17 mouse cellular contexts compared by ENCODE assay signal in genomic region chr16:76626142-76626541, GRCm38 (mm10).
DNase-seq lines count a peak whose midpoint lies in the region; ATAC-seq and TF ChIP-seq lines count a peak whose summit lies in the region.
"Had no signal": no experiment of that assay in that cellular context is flagged by ENCODE, and none has a peak within 500 bp of the region (broad histone marks: within the 10 kb centered on the region; RNA-seq: fewer than 3 reads in every experiment).

No protein-coding gene starts in this region.

- no peaks in the 10 kb centered on the region for H3K27me3 ChIP-seq in hindbrain, embryonic 10.5 days (ENCODE audit: insufficient read depth, poor library complexity, severe bottlenecking)
- no peaks in the 10 kb centered on the region for H3K27me3 ChIP-seq in hindbrain, embryonic 11.5 days (ENCODE audit: control insufficient read depth, insufficient read depth, low read length)
- H3K27me3 ChIP-seq in kidney, embryonic 16.5 days (ENCODE audit: insufficient read depth, low read length) = no peaks in the 10 kb centered on the region
- no peaks in the 10 kb centered on the region for H3K27me3 ChIP-seq in liver, postnatal 0 days (ENCODE audit: insufficient read depth, low read length)
- H3K27me3 ChIP-seq: hindbrain, embryonic 12.5 days; liver, embryonic 12.5 days had no signal

- DNase-seq in hindbrain, embryonic 10.5 days (ENCODE audit: low spot score) = peak; percentile 6
- DNase-seq in hindbrain, embryonic 11.5 days (ENCODE audit: low spot score) = no peak
- peak; percentile 50 for DNase-seq in embryo, embryonic 10 days (ENCODE audit: low spot score)
- DNase-seq in embryo, embryonic 9.5 days (ENCODE audit: extremely low spot score) = peak; percentile 13
- DNase-seq in spleen, postnatal 14 days (ENCODE audit: low spot score in 2 of 2) = no peak
- DNase-seq in liver, postnatal 0 days = no peak
- DNase-seq: adrenal gland, postnatal 25 days; cerebellum, adult 2 months; layer of hippocampus, postnatal 36 days; left cerebral cortex, postnatal 4 days; right cerebral cortex, postnatal 25 days had no signal

- no peaks in the 10 kb centered on the region for H3K9me3 ChIP-seq in hindbrain, embryonic 10.5 days
- no peaks in the 10 kb centered on the region for H3K9me3 ChIP-seq in hindbrain, embryonic 11.5 days (ENCODE audit: control insufficient read depth, low read length)
- no peaks in the 10 kb centered on the region for H3K9me3 ChIP-seq in kidney, embryonic 16.5 days (ENCODE audit: low read length)
- H3K9me3 ChIP-seq in liver, postnatal 0 days (ENCODE audit: low read length) = no peaks in the 10 kb centered on the region
- H3K9me3 ChIP-seq: hindbrain, embryonic 12.5 days; liver, embryonic 12.5 days had no signal

- no peak overlapping the region for H3K4me2 ChIP-seq in hindbrain, embryonic 11.5 days (replicated peaks; ENCODE audit: low read depth, low read length)
- H3K4me2 ChIP-seq in kidney, embryonic 16.5 days (replicated peaks; ENCODE audit: low read depth, low read length) = no peak overlapping the region
- H3K4me2 ChIP-seq in liver, postnatal 0 days (ENCODE audit: low read depth, low read length) = no peak overlapping the region
- H3K4me2 ChIP-seq: hindbrain, embryonic 12.5 days; liver, embryonic 12.5 days had no signal

- no peak overlapping the region for H3K9ac ChIP-seq in hindbrain, embryonic 11.5 days (ENCODE audit: low read depth, low read length)
- no peak overlapping the region for H3K9ac ChIP-seq in kidney, embryonic 16.5 days (replicated peaks; ENCODE audit: low read length)
- H3K9ac ChIP-seq in liver, postnatal 0 days (replicated peaks) = no peak overlapping the region
- H3K9ac ChIP-seq: hindbrain, embryonic 12.5 days; liver, embryonic 12.5 days had no signal

- no peak for TF ChIP-seq CTCF in liver, postnatal 0 days (IDR thresholded peaks at IDR 0.05; ENCODE audit: low read depth)

- H3K4me1 ChIP-seq in hindbrain, embryonic 10.5 days (replicated peaks) = no peaks in the 10 kb centered on the region
- no peaks in the 10 kb centered on the region for H3K4me1 ChIP-seq in hindbrain, embryonic 11.5 days (replicated peaks; ENCODE audit: control insufficient read depth, insufficient read depth, low read length)
- 0 out of 2 replicates have a peak, but pooled peaks cover 3% of the 10 kb centered on the region for H3K4me1 ChIP-seq in kidney, embryonic 16.5 days (ENCODE audit: insufficient read depth, low read length)
- no peaks in the 10 kb centered on the region for H3K4me1 ChIP-seq in liver, postnatal 0 days (ENCODE audit: insufficient read depth)
- H3K4me1 ChIP-seq: hindbrain, embryonic 12.5 days; liver, embryonic 12.5 days had no signal

- no peak overlapping the region for H3K4me3 ChIP-seq in hindbrain, embryonic 10.5 days
- H3K4me3 ChIP-seq in hindbrain, embryonic 11.5 days (ENCODE audit: low read depth, low read length) = no peak overlapping the region
- no peak overlapping the region for H3K4me3 ChIP-seq in kidney, embryonic 16.5 days (ENCODE audit: low read length)
- H3K4me3 ChIP-seq in liver, postnatal 0 days (ENCODE audit: low read depth, low read length) = no peak overlapping the region
- H3K4me3 ChIP-seq: hindbrain, embryonic 12.5 days; liver, embryonic 12.5 days had no signal

- H3K36me3 ChIP-seq in hindbrain, embryonic 10.5 days = no peaks in the 10 kb centered on the region
- no peaks in the 10 kb centered on the region for H3K36me3 ChIP-seq in hindbrain, embryonic 11.5 days (ENCODE audit: control insufficient read depth, insufficient read depth, low read length)
- H3K36me3 ChIP-seq in kidney, embryonic 16.5 days (ENCODE audit: insufficient read depth, low read length) = no peaks in the 10 kb centered on the region
- no peaks in the 10 kb centered on the region for H3K36me3 ChIP-seq in liver, postnatal 0 days (replicated peaks; ENCODE audit: insufficient read depth, low read length)
- H3K36me3 ChIP-seq: hindbrain, embryonic 12.5 days; liver, embryonic 12.5 days had no signal

- H3K27ac ChIP-seq in hindbrain, embryonic 10.5 days = no peak overlapping the region
- no peak overlapping the region for H3K27ac ChIP-seq in hindbrain, embryonic 11.5 days (ENCODE audit: low read depth, low read length)
- no peak overlapping the region for H3K27ac ChIP-seq in kidney, embryonic 16.5 days (ENCODE audit: low read length)
- no peak overlapping the region for H3K27ac ChIP-seq in liver, postnatal 0 days (ENCODE audit: low read depth)
- H3K27ac ChIP-seq: hindbrain, embryonic 12.5 days; liver, embryonic 12.5 days; stomach, postnatal 0 days had no signal

- no peak for TF ChIP-seq EP300 in liver, postnatal 0 days (IDR thresholded peaks at IDR 0.05; ENCODE audit: low read depth)

- WGBS in hindbrain, embryonic 10.5 days = 62% methylated on average over 4 of the region's 4 CpGs
- 63% methylated on average over 4 of the region's 4 CpGs for WGBS in hindbrain, embryonic 11.5 days
- WGBS in kidney, embryonic 16.5 days = 8% methylated on average over 4 of the region's 4 CpGs
- 62% methylated on average over 4 of the region's 4 CpGs for WGBS in liver, postnatal 0 days (ENCODE audit: insufficient replicate concordance)

- ATAC-seq in hindbrain, embryonic 11.5 days (ENCODE audit: low FRiP score) = no peak
- peak; percentile 51; the same call in 1 of the 2 replicates for ATAC-seq in kidney, embryonic 16.5 days (ENCODE audit: low FRiP score, low TSS enrichment)
- ATAC-seq in liver, postnatal 0 days = no peak
- ATAC-seq: forebrain, embryonic 14.5 days; inflammation-experienced regulatory T-cells, adult 6 months; liver, embryonic 12.5 days had no signal

Comparison
In these comparisons a context has a peak if more than half of its experiments do, and no peak if none do; other contexts are left out.
1. DNase-seq: peak in hindbrain, embryonic 10.5 days (single experiment), embryo, embryonic 10 days (single experiment) and embryo, embryonic 9.5 days (single experiment); none in hindbrain, embryonic 11.5 days (single experiment), spleen, postnatal 14 days (0 of 2) and liver, postnatal 0 days (single experiment).